Mouse (Mus musculus) thymus, adult 2 months (tissue): ENCODE measurements around the gene Muc1.

Source experiments
- CTCF ChIP-seq: fragments of 200-500 bp; IDR thresholded peaks from 2 replicates; pipeline ENCODE4 v1.5.1; 2012; ENCODE audit warnings: mild to moderate bottlenecking, control low read depth, low read length, moderate library complexity, borderline replicate concordance; ENCODE audit not compliant: control insufficient read depth, poor library complexity, insufficient read depth; ENCODE audit errors: extremely low read depth
- POLR2A ChIP-seq: fragments of 200-500 bp; IDR thresholded peaks from 2 replicates; pipeline ENCODE4 v1.6.1; 2012; ENCODE audit warnings: mild to moderate bottlenecking, low read length, control low read depth, moderate library complexity; ENCODE audit not compliant: control insufficient read depth, poor library complexity, insufficient read depth; ENCODE audit errors: extremely low read depth

DNA sequence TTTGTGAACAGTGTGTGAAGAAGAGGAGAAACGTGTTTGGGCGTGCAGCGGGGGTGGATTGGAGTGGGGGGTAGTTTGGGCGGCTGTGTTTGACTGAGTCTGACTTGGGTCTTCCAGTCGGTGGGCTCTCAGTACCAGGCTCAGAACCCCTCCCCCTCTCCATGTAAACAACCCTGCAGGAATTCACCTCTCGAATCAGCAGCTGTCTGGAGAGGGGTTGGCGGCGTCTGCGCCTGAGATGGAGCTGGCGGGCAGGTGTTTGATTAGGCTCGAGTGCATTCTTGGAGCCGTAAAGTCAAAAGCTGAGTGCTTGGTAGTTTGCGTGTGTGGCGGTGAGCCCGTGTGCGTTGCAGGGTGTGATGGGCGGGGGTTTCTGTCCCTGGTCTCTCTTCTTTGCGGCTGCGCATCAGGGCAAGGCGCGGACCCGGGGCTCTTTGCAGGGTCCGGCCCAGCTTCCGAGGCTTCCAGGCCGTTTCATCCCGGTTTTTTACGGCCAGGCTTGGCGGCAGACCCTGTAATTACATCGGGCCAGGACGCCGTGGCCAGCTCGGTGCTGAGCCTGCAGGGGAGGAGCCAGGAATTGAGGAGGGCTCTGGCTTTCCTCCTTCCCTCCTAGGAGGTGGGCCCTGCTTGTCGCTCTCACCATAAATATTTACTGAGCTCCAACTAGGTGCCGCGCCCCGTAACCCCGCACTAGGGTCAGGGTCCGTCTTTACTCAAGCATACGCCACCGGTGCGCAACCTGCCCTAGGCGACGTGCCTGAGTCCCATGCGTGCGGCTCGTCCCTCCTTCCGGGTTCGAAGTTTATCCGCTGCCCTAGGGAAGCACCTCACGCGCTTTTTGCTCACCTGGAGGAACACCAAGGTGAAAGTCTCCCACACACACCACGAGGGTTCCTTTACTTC, 52.0 kb downstream of the Muc1 start, which contains the start of gene Efna1:
- TF ChIP-seq CTCF, result no peak
- no peak for TF ChIP-seq POLR2A
